ENCODE assay signal across 8 mouse cellular contexts in the genomic region with DNA sequence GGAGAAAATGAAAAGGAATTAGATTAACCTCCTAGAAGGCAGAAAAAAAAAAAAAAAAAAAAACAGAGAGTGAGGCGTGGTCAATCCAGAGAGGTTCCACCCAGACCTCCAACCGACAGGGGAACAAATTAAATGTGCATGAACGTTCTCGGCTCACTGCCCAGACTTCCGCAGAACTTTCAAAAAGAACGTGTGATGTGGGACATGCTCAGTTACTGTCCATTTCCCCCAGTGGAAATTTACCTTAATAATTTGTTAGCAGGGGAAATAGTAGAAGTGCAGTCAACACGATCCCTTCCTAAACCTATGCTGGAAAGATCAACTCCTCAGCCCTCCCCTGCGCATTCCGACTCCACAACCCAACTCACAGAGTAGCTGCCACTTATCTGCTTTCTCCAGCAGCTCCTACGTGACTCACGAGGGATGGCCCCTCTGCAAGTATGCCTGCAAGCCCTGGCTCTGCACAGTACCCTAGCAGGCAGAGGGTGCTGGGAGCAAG. TPM values are rescaled to one million over a fixed set of nuclear protein-coding genes. Genes with fewer than 3 reads are reported as not detected.
DNase-seq lines count a peak whose midpoint lies in the region; ATAC-seq and TF ChIP-seq lines count a peak whose summit lies in the region.

No protein-coding gene starts in this region.

- no peak overlapping the region for H3K4me3 ChIP-seq in embryonic facial prominence, embryonic 11.5 days (ENCODE audit: low read depth, low read length)
- H3K4me3 ChIP-seq in kidney, adult 2 months (ENCODE audit: insufficient read depth, low read depth, low read length) = no peak overlapping the region
- H3K4me3 ChIP-seq in lung, postnatal 0 days (ENCODE audit: low read depth, low read length) = no peak overlapping the region

- 0 out of 2 replicates have a peak, but pooled peaks have one; percentile 36 for ATAC-seq in embryonic facial prominence, embryonic 11.5 days (replicated peaks; ENCODE audit: insufficient number of reproducible peaks, low FRiP score, low TSS enrichment, low read depth)
- peak; percentile 74 for ATAC-seq in lung, postnatal 0 days

- no peak overlapping the region for H3K4me2 ChIP-seq in embryonic facial prominence, embryonic 11.5 days (ENCODE audit: low read depth, low read length)
- H3K4me2 ChIP-seq in lung, postnatal 0 days (replicated peaks; ENCODE audit: low read depth, low read length) = peak overlapping the region; percentile 33

- peak overlapping the region; percentile 56; the same call in 1 of the 2 replicates for H3K27ac ChIP-seq in embryonic facial prominence, embryonic 11.5 days (replicated peaks; ENCODE audit: low read depth, low read length)
- peak overlapping the region; percentile 73 for H3K27ac ChIP-seq in kidney, adult 2 months (ENCODE audit: insufficient read depth, low read depth, low read length)
- H3K27ac ChIP-seq in lung, postnatal 0 days (ENCODE audit: low read length) = no peak overlapping the region

- H3K4me1 ChIP-seq in embryonic facial prominence, embryonic 11.5 days (ENCODE audit: control insufficient read depth, insufficient read depth, low read length) = peaks cover 8% of the 10 kb centered on the region
- H3K4me1 ChIP-seq in kidney, adult 2 months (ENCODE audit: control insufficient read depth, insufficient read depth, low read length) = peaks cover 24% of the 10 kb centered on the region
- H3K4me1 ChIP-seq in lung, postnatal 0 days (ENCODE audit: insufficient read depth, low read depth, low read length) = no peaks in the 10 kb centered on the region; the same call in 1 of the 2 replicates

- no peaks in the 10 kb centered on the region for H3K9me3 ChIP-seq in embryonic facial prominence, embryonic 11.5 days (replicated peaks; ENCODE audit: control insufficient read depth, low read length)
- H3K9me3 ChIP-seq in lung, postnatal 0 days (ENCODE audit: low read length) = no peaks in the 10 kb centered on the region

- peak; percentile 92 for DNase-seq in heart, adult 11 months
- DNase-seq in heart, postnatal 25 days (ENCODE audit: low spot score) = no peak
- no peak for DNase-seq in embryonic facial prominence, embryonic 11.5 days (ENCODE audit: low spot score)
- peak; percentile 86 for DNase-seq in kidney, adult 2 months
- peak; percentile 51 for DNase-seq in lung, postnatal 0 days (ENCODE audit: low spot score)
- DNase-seq in thymus, postnatal 25 days = no peak
- DNase-seq in thymus, adult 18-20 months = no peak
- DNase-seq in embryo, embryonic 10.5 days (ENCODE audit: low spot score) = no peak

- no peaks in the 10 kb centered on the region for H3K36me3 ChIP-seq in embryonic facial prominence, embryonic 11.5 days (replicated peaks; ENCODE audit: control insufficient read depth, insufficient read depth, low read depth, low read length)
- H3K36me3 ChIP-seq in kidney, adult 2 months (ENCODE audit: control insufficient read depth, insufficient read depth, low read length) = no peaks in the 10 kb centered on the region
- no peaks in the 10 kb centered on the region for H3K36me3 ChIP-seq in lung, postnatal 0 days (ENCODE audit: insufficient read depth, low read length)

- TF ChIP-seq CTCF in kidney, adult 2 months (conservative IDR thresholded peaks at IDR 0.05; ENCODE audit: insufficient read depth, insufficient read length, low read depth, low read length) = no peak
- peak; percentile 13; the same call in 1 of the 2 replicates for TF ChIP-seq CTCF in lung, postnatal 0 days (IDR thresholded peaks at IDR 0.05)

- TF ChIP-seq EP300 in lung, postnatal 0 days (IDR thresholded peaks at IDR 0.05) = no peak

- TF ChIP-seq POLR2A in kidney, adult 2 months (IDR thresholded peaks at IDR 0.05; ENCODE audit: low read depth, low read length) = no peak

- WGBS in embryonic facial prominence, embryonic 11.5 days = 60% methylated on average over 11 of the region's 11 CpGs
- 15% methylated on average over 11 of the region's 11 CpGs for WGBS in kidney, adult 2 months
- WGBS in lung, postnatal 0 days = 38% methylated on average over 11 of the region's 11 CpGs

- no peak overlapping the region for H3K9ac ChIP-seq in embryonic facial prominence, embryonic 11.5 days (replicated peaks; ENCODE audit: low read length)
- H3K9ac ChIP-seq in lung, postnatal 0 days (replicated peaks; ENCODE audit: low read depth) = no peak overlapping the region

- intact Hi-C loops in heart, postnatal 25 days (cut with DNase I) = no loop called here

- H3K27me3 ChIP-seq in embryonic facial prominence, embryonic 11.5 days (ENCODE audit: control insufficient read depth, insufficient read depth, low read length) = no peaks in the 10 kb centered on the region
- no peaks in the 10 kb centered on the region for H3K27me3 ChIP-seq in kidney, adult 2 months (replicated peaks; ENCODE audit: control insufficient read depth, insufficient read depth, low read length)
- no peaks in the 10 kb centered on the region for H3K27me3 ChIP-seq in lung, postnatal 0 days (replicated peaks; ENCODE audit: insufficient read depth, low read length)

RNA-seq across cellular contexts. Expression of a gene that starts 35.1 kb away (rescaled TPM):
- total RNA-seq in heart, postnatal 25 days (2021) = 1 to 10 TPM; 4.4 to 7.5 TPM
- polyA plus RNA-seq in embryonic facial prominence, embryonic 11.5 days (2014; fragmentation: Nextera tagmentation; extraction: Ambion mirVana) = 55.0 and 61.9 TPM in 2 replicates
- polyA plus RNA-seq in kidney, adult 2 months (2012; rRNA removed) = 2.6 and 3.2 TPM in 2 replicates
- polyA plus RNA-seq in lung, postnatal 0 days (2015; fragmentation: Nextera tagmentation; extraction: Ambion mirVana) = 12.9 and 22.7 TPM in 2 replicates

Comparison
In these comparisons a context has a peak if more than half of its experiments do, and no peak if none do; other contexts are left out.
1. DNase-seq: peak in heart, adult 11 months (single experiment), kidney, adult 2 months (single experiment) and lung, postnatal 0 days (single experiment); none in heart, postnatal 25 days (single experiment), embryonic facial prominence, embryonic 11.5 days (single experiment), thymus, postnatal 25 days (single experiment), thymus, adult 18-20 months (0 of 2) and embryo, embryonic 10.5 days (single experiment).